Comparison of ENCODE assay signal across 8 mouse cellular contexts in the genomic region with DNA sequence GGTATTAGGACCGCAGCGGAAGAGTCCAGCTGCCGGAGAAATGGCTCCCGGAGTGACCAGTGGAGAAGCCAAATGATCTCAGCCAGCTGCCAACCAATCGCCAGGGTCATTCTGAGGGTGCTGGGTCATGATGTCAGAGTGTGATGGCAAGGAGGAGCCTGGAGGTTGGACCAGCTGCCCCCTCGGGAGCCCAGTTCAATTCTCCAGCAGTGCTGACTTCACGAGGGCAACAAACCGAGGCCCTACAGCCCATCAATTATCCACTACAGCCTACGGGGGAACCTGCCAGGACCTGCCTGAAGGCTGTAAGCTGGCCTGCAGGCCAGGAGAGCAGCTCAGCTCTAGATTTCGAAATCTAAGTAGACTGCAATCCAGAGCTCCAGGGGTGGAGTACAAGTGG. TPM values are rescaled to one million over a fixed set of nuclear protein-coding genes. Genes with fewer than 3 reads are reported as not detected.
DNase-seq lines count a peak whose midpoint lies in the region; ATAC-seq and TF ChIP-seq lines count a peak whose summit lies in the region.

No protein-coding gene starts in this region.

- H3K4me2 ChIP-seq in midbrain, postnatal 0 days (ENCODE audit: low read depth, low read length, poor library complexity, severe bottlenecking): no peak overlapping the region

- DNase-seq in midbrain, embryonic 10.5 days (ENCODE audit: low spot score): peak; percentile 19
- DNase-seq in midbrain, postnatal 0 days (ENCODE audit: low spot score): no peak
- DNase-seq in heart, embryonic 10.5 days (ENCODE audit: low spot score): no peak
- peak; percentile 61 to 68 for DNase-seq in kidney, adult 8-10 months
- DNase-seq in mesoderm, embryonic 11.5 days (ENCODE audit: low read depth, low spot score): peak; percentile 76
- DNase-seq in cerebellum, postnatal 36 days: no peak
- no peak for DNase-seq in layer of hippocampus, adult 8-10 months (ENCODE audit: low spot score in 2 of 2)

- ATAC-seq in midbrain, postnatal 0 days (ENCODE audit: low FRiP score): no peak
- ATAC-seq in CD4-positive, CD25-positive, alpha-beta regulatory T cell, adult 4 months: no peak

- no peaks in the 10 kb centered on the region for H3K9me3 ChIP-seq in midbrain, embryonic 10.5 days (replicated peaks)
- no peaks in the 10 kb centered on the region for H3K9me3 ChIP-seq in midbrain, postnatal 0 days (ENCODE audit: low read length)
- no peaks in the 10 kb centered on the region for H3K9me3 ChIP-seq in heart, embryonic 10.5 days

- peaks cover 49% of the 10 kb centered on the region for H3K4me1 ChIP-seq in midbrain, embryonic 10.5 days
- peaks cover 14% of the 10 kb centered on the region for H3K4me1 ChIP-seq in midbrain, postnatal 0 days (ENCODE audit: insufficient read depth, low read length)
- peaks cover 56% of the 10 kb centered on the region for H3K4me1 ChIP-seq in heart, embryonic 10.5 days

- 0 out of 2 replicates have a peak overlapping the region, but pooled peaks have one; percentile 24 for H3K4me3 ChIP-seq in midbrain, embryonic 10.5 days
- no peak overlapping the region for H3K4me3 ChIP-seq in midbrain, postnatal 0 days (ENCODE audit: low read depth, low read length)
- peak overlapping the region; percentile 5; the same call in 1 of the 2 replicates for H3K4me3 ChIP-seq in heart, embryonic 10.5 days

- no peaks in the 10 kb centered on the region for H3K27me3 ChIP-seq in midbrain, embryonic 10.5 days (ENCODE audit: low read depth, poor library complexity, severe bottlenecking)
- no peaks in the 10 kb centered on the region for H3K27me3 ChIP-seq in midbrain, postnatal 0 days (ENCODE audit: insufficient read depth, low read length)
- H3K27me3 ChIP-seq in heart, embryonic 10.5 days (ENCODE audit: insufficient read depth, poor library complexity, severe bottlenecking): no peaks in the 10 kb centered on the region

- TF ChIP-seq CTCF in midbrain, postnatal 0 days (IDR thresholded peaks at IDR 0.05): no peak

- WGBS in midbrain, embryonic 10.5 days: 71% methylated on average over 10 of the region's 10 CpGs
- 70% methylated on average over 10 of the region's 10 CpGs for WGBS in midbrain, postnatal 0 days
- WGBS in heart, embryonic 10.5 days: 47% methylated on average over 10 of the region's 10 CpGs

- H3K36me3 ChIP-seq in midbrain, embryonic 10.5 days: peaks cover 63% of the 10 kb centered on the region
- peaks cover 4% of the 10 kb centered on the region for H3K36me3 ChIP-seq in midbrain, postnatal 0 days (ENCODE audit: insufficient read depth, low read length)
- peaks cover 25% of the 10 kb centered on the region for H3K36me3 ChIP-seq in heart, embryonic 10.5 days

- H3K27ac ChIP-seq in midbrain, embryonic 10.5 days (replicated peaks): peak overlapping the region; percentile 75
- no peak overlapping the region for H3K27ac ChIP-seq in midbrain, postnatal 0 days (ENCODE audit: low read depth, low read length)
- H3K27ac ChIP-seq in heart, embryonic 10.5 days: peak overlapping the region; percentile 62

- no peak overlapping the region for H3K9ac ChIP-seq in midbrain, postnatal 0 days (replicated peaks; ENCODE audit: low read length, poor library complexity, severe bottlenecking)

RNA-seq across cellular contexts. Expression of a gene that starts 5.3 kb away (rescaled TPM):
- polyA plus RNA-seq in midbrain, embryonic 10.5 days (2016; fragmentation: Nextera tagmentation; extraction: Ambion mirVana): 81.5 and 90.3 TPM in 2 replicates
- 25.4 and 27.2 TPM in 2 replicates for total RNA-seq in midbrain, postnatal 0 days (2014; rRNA removed)
- polyA plus RNA-seq in midbrain, postnatal 0 days (2015; fragmentation: Nextera tagmentation; extraction: Ambion mirVana): 20.1 and 22.2 TPM in 2 replicates
- 93.6 and 114 TPM in 2 replicates for polyA plus RNA-seq in heart, embryonic 10.5 days (2016; fragmentation: Nextera tagmentation; extraction: Ambion mirVana)
- 10 to 100 TPM; 30.5 to 42.7 (median 33.3) TPM for total RNA-seq in layer of hippocampus, adult 8-10 months (2022)
- 1 to 10 TPM; 1.1 to 1.8 TPM for polyA plus RNA-seq in CD4-positive, CD25-positive, alpha-beta regulatory T cell, adult 4 months (2017; shearing (Covaris generic))

RNA-seq across cellular contexts. Expression of a gene that starts 34.2 kb away (rescaled TPM):
- 22.1 and 25.4 TPM in 2 replicates for polyA plus RNA-seq in midbrain, embryonic 10.5 days (2016; fragmentation: Nextera tagmentation; extraction: Ambion mirVana)
- total RNA-seq in midbrain, postnatal 0 days (2014; rRNA removed): 34.9 and 41.3 TPM in 2 replicates
- polyA plus RNA-seq in midbrain, postnatal 0 days (2015; fragmentation: Nextera tagmentation; extraction: Ambion mirVana): 22.4 and 27.4 TPM in 2 replicates
- 20.0 and 22.4 TPM in 2 replicates for polyA plus RNA-seq in heart, embryonic 10.5 days (2016; fragmentation: Nextera tagmentation; extraction: Ambion mirVana)
- 10 to 100 TPM; 41.5 to 47.1 (median 43.7) TPM for total RNA-seq in layer of hippocampus, adult 8-10 months (2022)
- polyA plus RNA-seq in CD4-positive, CD25-positive, alpha-beta regulatory T cell, adult 4 months (2017; shearing (Covaris generic)): 10 to 100 TPM in 1 of 2 experiments, 1 to 10 TPM in 1; 7.4 to 14.7 TPM

RNA-seq across cellular contexts. Expression of a gene that starts 51.2 kb away (rescaled TPM):
- 64.7 and 65.7 TPM in 2 replicates for polyA plus RNA-seq in midbrain, embryonic 10.5 days (2016; fragmentation: Nextera tagmentation; extraction: Ambion mirVana)
- 124 and 137 TPM in 2 replicates for total RNA-seq in midbrain, postnatal 0 days (2014; rRNA removed)
- polyA plus RNA-seq in midbrain, postnatal 0 days (2015; fragmentation: Nextera tagmentation; extraction: Ambion mirVana): 63.2 and 69.0 TPM in 2 replicates
- polyA plus RNA-seq in heart, embryonic 10.5 days (2016; fragmentation: Nextera tagmentation; extraction: Ambion mirVana): 60.3 and 81.0 TPM in 2 replicates
- 10 to 100 TPM; 44.5 to 60.1 (median 52.6) TPM for total RNA-seq in layer of hippocampus, adult 8-10 months (2022)
- 10 to 100 TPM; 10.2 to 10.4 TPM for polyA plus RNA-seq in CD4-positive, CD25-positive, alpha-beta regulatory T cell, adult 4 months (2017; shearing (Covaris generic))

RNA-seq across cellular contexts. Expression of a gene that starts 51.3 kb away (rescaled TPM):
- polyA plus RNA-seq in midbrain, embryonic 10.5 days (2016; fragmentation: Nextera tagmentation; extraction: Ambion mirVana): 18.9 and 19.2 TPM in 2 replicates
- 14.0 and 15.3 TPM in 2 replicates for total RNA-seq in midbrain, postnatal 0 days (2014; rRNA removed)
- polyA plus RNA-seq in midbrain, postnatal 0 days (2015; fragmentation: Nextera tagmentation; extraction: Ambion mirVana): 7.2 and 7.5 TPM in 2 replicates
- 21.5 and 29.1 TPM in 2 replicates for polyA plus RNA-seq in heart, embryonic 10.5 days (2016; fragmentation: Nextera tagmentation; extraction: Ambion mirVana)
- 10 to 100 TPM in 2 of 4 experiments, 1 to 10 TPM in 2; 7.3 to 10.7 (median 9.3) TPM for total RNA-seq in layer of hippocampus, adult 8-10 months (2022)
- polyA plus RNA-seq in CD4-positive, CD25-positive, alpha-beta regulatory T cell, adult 4 months (2017; shearing (Covaris generic)): 1 to 10 TPM; 6.6 to 7.5 TPM

Comparison
In these comparisons a context has a peak if more than half of its experiments do, and no peak if none do; other contexts are left out.
1. DNase-seq: peak in midbrain, embryonic 10.5 days (single experiment), kidney, adult 8-10 months (2 of 2) and mesoderm, embryonic 11.5 days (single experiment); none in midbrain, postnatal 0 days (single experiment), heart, embryonic 10.5 days (single experiment), cerebellum, postnatal 36 days (0 of 2) and layer of hippocampus, adult 8-10 months (0 of 2).